ENCODE assay signal across 8 mouse cellular contexts in the genomic region with DNA sequence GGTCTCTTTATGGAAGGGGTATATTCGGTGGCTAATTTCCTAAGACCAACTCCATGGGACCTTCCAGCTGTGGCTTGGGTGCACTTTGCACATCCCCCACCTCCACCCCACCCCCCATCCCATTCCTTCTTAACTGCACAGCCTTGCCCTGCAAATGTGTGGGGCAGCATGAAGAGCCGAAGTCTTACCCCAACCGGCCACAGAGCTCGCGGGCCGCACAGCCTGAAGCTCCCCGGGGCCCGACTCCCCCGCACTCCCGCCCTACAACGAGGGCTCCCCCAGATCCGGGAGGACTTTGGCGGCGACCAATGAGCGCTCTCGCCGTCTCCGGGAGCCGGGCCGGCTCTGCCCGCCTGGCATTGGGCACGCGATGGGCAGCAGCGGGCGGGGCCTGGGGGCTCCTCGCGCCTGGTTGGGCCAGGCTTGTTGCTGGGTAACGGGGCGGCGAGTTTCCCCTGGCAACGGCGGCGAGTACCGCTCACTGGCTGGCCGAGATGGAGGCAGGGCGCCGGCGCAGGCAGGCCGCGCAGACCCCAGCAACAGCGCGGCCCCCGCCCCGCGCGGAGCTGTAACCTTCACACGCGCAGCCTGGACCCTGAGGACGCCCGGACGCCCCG. TPM values are rescaled to one million over a fixed set of nuclear protein-coding genes. Genes with fewer than 3 reads are reported as not detected.
DNase-seq lines count a peak whose midpoint lies in the region; ATAC-seq and TF ChIP-seq lines count a peak whose summit lies in the region.

No protein-coding gene starts in this region.

- no peak for TF ChIP-seq CTCF in cortical plate, adult 2 months (IDR thresholded peaks at IDR 0.05; ENCODE audit: extremely low read depth, insufficient read depth, low read length)

- H3K27ac ChIP-seq in cortical plate, adult 2 months (ENCODE audit: insufficient read depth, low read length), result peak overlapping the region; percentile 12; the same call in 1 of the 2 replicates

- peak; percentile 30 for ATAC-seq in activated CD4-positive, CD25-positive, alpha-beta regulatory T cell, adult 4 months
- ATAC-seq in megakaryocyte progenitor cell, adult 5-6 weeks (replicated peaks; ENCODE audit: poor library complexity), result peak; percentile 35

- DNase-seq in gastrocnemius, postnatal 10 days, result peak; percentile 86
- peak; percentile 90 for DNase-seq in induced T-regulatory cell, adult 2 months (ENCODE audit: low read depth)
- peak; percentile 95 to 96 for DNase-seq in left cerebral cortex, postnatal 10 days (ENCODE audit: extremely low spot score in 1 of 2, low spot score in 2 of 2)
- DNase-seq in right cerebral cortex, postnatal 10 days (ENCODE audit: low spot score in 2 of 2), result peak; percentile 98
- peak; percentile 66 to 84 for DNase-seq in urinary bladder, postnatal 36 days (ENCODE audit: low spot score in 2 of 2)

- H3K4me1 ChIP-seq in cortical plate, adult 2 months (ENCODE audit: control insufficient read depth, insufficient read depth, low read length), result peaks cover 7% of the 10 kb centered on the region

- H3K4me3 ChIP-seq in cortical plate, adult 2 months (ENCODE audit: insufficient read depth, low read length), result peak overlapping the region; percentile 41

- intact Hi-C loops in left cerebral cortex, postnatal 10 days (cut with DNase I), result loop anchor here (10.0 kb wide), 1 partner anchor 165 kb away; no protein-coding TSS in a partner anchor

- TF ChIP-seq POLR2A in cortical plate, adult 2 months (IDR thresholded peaks at IDR 0.05; ENCODE audit: extremely low read depth, insufficient read depth, low read length), result peak; percentile 36; the same call in 1 of the 2 replicates

RNA-seq across cellular contexts. Expression of a gene that starts 8.7 kb away (rescaled TPM):
- polyA plus RNA-seq in activated CD4-positive, CD25-positive, alpha-beta regulatory T cell, adult 4 months (2017; shearing (Covaris generic)), result 1 to 10 TPM in 1 of 2 experiments, under 1 TPM in 1; 0.43 to 1.5 TPM
- 8.1 and 11.2 TPM in 2 replicates for polyA plus RNA-seq in cortical plate, adult 2 months (2012; rRNA removed)
- 1 to 10 TPM; 4.6 to 6.1 TPM for total RNA-seq in gastrocnemius, postnatal 10 days (2021)
- 10 to 100 TPM; 30.1 to 34.6 TPM for total RNA-seq in left cerebral cortex, postnatal 10 days (2021)
- 0.25 and 1.8 TPM in 2 replicates for total RNA-seq in megakaryocyte progenitor cell, adult 5-6 weeks (2015)
- total RNA-seq in megakaryocyte progenitor cell, adult 5-6 weeks (2017), result 0.84 and 1.2 TPM in 2 replicates

RNA-seq across cellular contexts. Expression of a gene that starts 12.9 kb away (rescaled TPM):
- 10 to 100 TPM; 11.1 to 11.2 TPM for polyA plus RNA-seq in activated CD4-positive, CD25-positive, alpha-beta regulatory T cell, adult 4 months (2017; shearing (Covaris generic))
- 68.9 and 79.1 TPM in 2 replicates for polyA plus RNA-seq in cortical plate, adult 2 months (2012; rRNA removed)
- 10 to 100 TPM; 34.0 to 47.6 TPM for total RNA-seq in gastrocnemius, postnatal 10 days (2021)
- total RNA-seq in left cerebral cortex, postnatal 10 days (2021), result 10 to 100 TPM; 85.5 to 89.0 TPM
- total RNA-seq in megakaryocyte progenitor cell, adult 5-6 weeks (2015), result 17.3 and 19.8 TPM in 2 replicates
- total RNA-seq in megakaryocyte progenitor cell, adult 5-6 weeks (2017), result 87.9 and 99.6 TPM in 2 replicates

RNA-seq across cellular contexts. Expression of a gene that starts 26.1 kb away (rescaled TPM):
- 1 to 10 TPM; 1.8 to 2.8 TPM for polyA plus RNA-seq in activated CD4-positive, CD25-positive, alpha-beta regulatory T cell, adult 4 months (2017; shearing (Covaris generic))
- 49.8 and 53.2 TPM in 2 replicates for polyA plus RNA-seq in cortical plate, adult 2 months (2012; rRNA removed)
- total RNA-seq in gastrocnemius, postnatal 10 days (2021), result 10 to 100 TPM; 11.0 to 11.7 TPM
- total RNA-seq in left cerebral cortex, postnatal 10 days (2021), result 10 to 100 TPM; 33.0 to 35.6 TPM
- total RNA-seq in megakaryocyte progenitor cell, adult 5-6 weeks (2015), result 5.0 and 11.3 TPM in 2 replicates
- total RNA-seq in megakaryocyte progenitor cell, adult 5-6 weeks (2017), result 5.2 and 6.8 TPM in 2 replicates

RNA-seq across cellular contexts. Expression of a gene that starts 40.2 kb away (rescaled TPM):
- polyA plus RNA-seq in activated CD4-positive, CD25-positive, alpha-beta regulatory T cell, adult 4 months (2017; shearing (Covaris generic)), result not detected
- 1.5 and 2.0 TPM in 2 replicates for polyA plus RNA-seq in cortical plate, adult 2 months (2012; rRNA removed)
- total RNA-seq in gastrocnemius, postnatal 10 days (2021), result 1 to 10 TPM; 3.2 to 3.3 TPM
- total RNA-seq in left cerebral cortex, postnatal 10 days (2021), result under 1 TPM; 0.71 to 0.83 TPM
- 2.4 and 4.0 TPM in 2 replicates for total RNA-seq in megakaryocyte progenitor cell, adult 5-6 weeks (2015)
- total RNA-seq in megakaryocyte progenitor cell, adult 5-6 weeks (2017), result 0.57 and 1.2 TPM in 2 replicates

RNA-seq across cellular contexts. Expression of a gene that starts 55.6 kb away (rescaled TPM):
- not detected for polyA plus RNA-seq in activated CD4-positive, CD25-positive, alpha-beta regulatory T cell, adult 4 months (2017; shearing (Covaris generic))
- polyA plus RNA-seq in cortical plate, adult 2 months (2012; rRNA removed), result 0.48 and 0.57 TPM in 2 replicates
- under 1 TPM; 0.16 to 0.41 TPM for total RNA-seq in gastrocnemius, postnatal 10 days (2021)
- under 1 TPM; 0.53 to 0.79 TPM for total RNA-seq in left cerebral cortex, postnatal 10 days (2021)
- 1.1 and 1.7 TPM in 2 replicates for total RNA-seq in megakaryocyte progenitor cell, adult 5-6 weeks (2015)
- total RNA-seq in megakaryocyte progenitor cell, adult 5-6 weeks (2017), result 1.1 and 1.3 TPM in 2 replicates

Comparison
In these comparisons a context has a peak if more than half of its experiments do, and no peak if none do; other contexts are left out.
1. Peak in every context shown above with its lines: DNase-seq, ATAC-seq, H3K4me3 ChIP-seq and H3K27ac ChIP-seq.
2. RNA of a gene that starts 8.7 kb away (total RNA-seq): 30.1 to 34.6 TPM in left cerebral cortex, postnatal 10 days; 4.6 to 6.1 TPM in gastrocnemius, postnatal 10 days and 0.25 to 1.8 TPM in megakaryocyte progenitor cell, adult 5-6 weeks; every median in the first group is over 4 times any median in the second.